Mouse (Mus musculus): ENCODE data around the gene Kif1a. TPM values are rescaled to one million over a fixed set of nuclear protein-coding genes. Genes with fewer than 3 reads are reported as not detected.

The Kif1a gene
- 0.07 TPM in 1 of 2 replicates, not detected in the other for polyA plus RNA-seq (2012; ENCODE audit: insufficient read depth, low replicate concordance)

GRCm38 (mm10) chr1:93101571-93102061, at the start of gene Kif1a:
TSS of gene Kif1a (minus strand) at chr1:93101951.
- Histone ChIP-seq H3K4me1 (peaks cover 15% of the 10 kb centered on the region; the same call in 1 of the 2 replicates), H3K4me3 (replicated peaks) (peak within 1 kb of the TSS; percentile 53), H3K9me3 (peaks cover 7% of the 10 kb centered on the region; the same call in 1 of the 2 replicates), H3K36me3 (replicated peaks; ENCODE audit: low read length) (no peaks in the 10 kb centered on the region), H3K27me3 (replicated peaks) (peaks cover 72% of the 10 kb centered on the region)
- TF ChIP-seq FLI1 (IDR thresholded peaks at IDR 0.05; ENCODE audit: low read length), result no peak

DNA sequence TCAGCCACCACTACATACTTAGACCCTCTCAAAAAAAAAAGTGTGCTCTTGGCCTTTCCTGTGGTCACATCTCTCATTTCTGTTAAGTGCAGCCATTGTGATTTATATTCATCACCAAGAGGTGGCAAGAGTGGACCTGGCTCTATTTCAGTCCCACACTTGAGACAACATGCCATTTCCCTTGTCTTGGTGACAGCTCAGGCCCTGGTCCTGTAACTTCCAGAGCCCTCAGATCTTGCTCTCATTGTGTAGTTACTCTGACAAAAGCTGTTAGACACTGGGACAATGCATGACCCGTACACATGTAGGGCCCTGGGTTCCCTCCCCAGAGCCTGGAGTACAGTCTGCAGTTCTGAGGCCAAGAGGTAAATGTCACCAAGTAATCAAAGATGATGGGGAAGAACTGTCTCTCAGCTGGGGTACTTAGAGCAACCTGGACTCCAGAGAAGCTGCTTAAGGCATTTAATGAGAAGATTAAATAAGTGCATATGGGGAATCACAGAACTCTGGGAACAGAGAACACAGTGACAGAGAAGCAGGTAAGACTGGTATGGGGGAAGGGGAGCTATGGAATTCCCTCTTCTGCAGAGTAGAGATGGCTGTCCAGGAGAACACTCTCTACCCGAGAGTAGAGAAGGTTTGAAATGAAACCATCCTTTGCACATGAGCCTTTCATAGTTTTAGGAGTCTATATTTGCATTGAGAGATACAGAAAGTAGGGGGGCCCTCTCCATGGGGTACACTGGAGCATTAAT, 49.3 kb upstream of the Kif1a start:
- Histone ChIP-seq H3K9me3 (no peaks in the 10 kb centered on the region), H3K4me1 (peaks cover 4% of the 10 kb centered on the region; the same call in 1 of the 2 replicates), H3K4me3 (replicated peaks) (no peak overlapping the region), H3K36me3 (replicated peaks; ENCODE audit: low read length) (no peaks in the 10 kb centered on the region), H3K27me3 (replicated peaks) (peaks cover 39% of the 10 kb centered on the region)
- no peak for TF ChIP-seq FLI1 (IDR thresholded peaks at IDR 0.05; ENCODE audit: low read length)
- TF ChIP-seq GATA1 (IDR thresholded peaks at IDR 0.05; ENCODE audit: borderline replicate concordance, low read length), result no peak

DNA sequence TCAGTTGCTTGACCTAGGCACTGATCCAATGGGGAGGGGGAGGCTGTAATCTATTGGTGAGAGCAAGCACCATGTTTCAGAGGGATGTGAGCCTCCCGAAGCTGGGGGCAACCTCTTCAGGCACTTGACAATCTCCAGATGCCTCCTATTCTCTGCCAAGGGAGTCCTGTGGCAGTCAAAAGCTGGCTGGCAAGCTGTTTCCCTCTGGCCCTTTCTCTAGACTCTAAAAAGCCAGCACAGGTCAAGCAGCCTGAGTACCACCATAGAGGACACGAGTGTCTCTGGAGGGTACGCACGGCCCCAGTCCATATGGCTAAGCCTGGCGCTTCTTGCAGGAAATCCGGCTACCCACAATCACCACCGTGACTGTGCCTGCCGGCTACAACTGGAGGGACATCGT, 42.4 kb upstream of the Kif1a start:
- no peaks in the 10 kb centered on the region for H3K4me1 ChIP-seq
- H3K27me3 ChIP-seq (replicated peaks), result peaks cover 44% of the 10 kb centered on the region
- no peaks in the 10 kb centered on the region for H3K9me3 ChIP-seq
- H3K36me3 ChIP-seq (replicated peaks; ENCODE audit: low read length), result no peaks in the 10 kb centered on the region
- H3K4me3 ChIP-seq (replicated peaks), result no peak overlapping the region
- no peak for TF ChIP-seq FLI1 (IDR thresholded peaks at IDR 0.05; ENCODE audit: low read length)
- no peak for TF ChIP-seq GATA1 (IDR thresholded peaks at IDR 0.05; ENCODE audit: borderline replicate concordance, low read length)

- H3K4me3 ChIP-seq (replicated peaks), result no peak overlapping the region
- H3K27me3 ChIP-seq (replicated peaks), result peaks cover 53% of the 10 kb centered on the region
- H3K4me1 ChIP-seq, result no peaks in the 10 kb centered on the region
- H3K9me3 ChIP-seq, result no peaks in the 10 kb centered on the region
- H3K36me3 ChIP-seq (replicated peaks; ENCODE audit: low read length), result no peaks in the 10 kb centered on the region
- no peak for TF ChIP-seq FLI1 (IDR thresholded peaks at IDR 0.05; ENCODE audit: low read length)
- TF ChIP-seq GATA1 (IDR thresholded peaks at IDR 0.05; ENCODE audit: borderline replicate concordance, low read length), result no peak
Observed at GRCm38 (mm10) chr1:93142871-93143270, 41.1 kb upstream of the Kif1a start.

- no peaks in the 10 kb centered on the region for H3K36me3 ChIP-seq (replicated peaks; ENCODE audit: low read length)
- TF ChIP-seq GATA1 (IDR thresholded peaks at IDR 0.05; ENCODE audit: borderline replicate concordance, low read length) (no peak), FLI1 (IDR thresholded peaks at IDR 0.05; ENCODE audit: low read length) (no peak)
- no peaks in the 10 kb centered on the region for H3K9me3 ChIP-seq
- H3K27me3 ChIP-seq (replicated peaks), result peaks cover 60% of the 10 kb centered on the region
- H3K4me1 ChIP-seq, result no peaks in the 10 kb centered on the region
- no peak overlapping the region for H3K4me3 ChIP-seq (replicated peaks)
Observed at GRCm38 (mm10) chr1:93139713-93140112, 38.0 kb upstream of the Kif1a start.

DNA sequence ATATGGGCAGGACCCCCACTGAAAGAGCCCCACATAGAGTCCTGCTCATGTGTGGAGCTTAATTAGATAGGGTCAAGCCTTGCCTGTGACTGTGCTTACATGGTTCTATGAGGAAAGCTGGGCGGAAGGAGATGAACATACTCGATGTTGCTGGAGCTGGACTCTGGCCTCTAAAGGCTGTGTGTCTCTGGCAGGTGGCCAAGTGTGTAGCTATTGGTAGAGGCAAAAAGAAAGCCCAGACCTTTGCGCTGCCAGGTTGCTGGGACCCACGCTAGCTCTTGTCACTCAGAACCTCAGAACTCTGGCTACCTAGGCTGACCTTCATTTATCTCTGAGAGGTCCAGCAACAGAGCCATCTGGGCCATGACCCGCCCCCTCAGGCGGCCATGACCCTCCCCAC, 36.8 kb upstream of the Kif1a start:
- TF ChIP-seq GATA1 (IDR thresholded peaks at IDR 0.05; ENCODE audit: borderline replicate concordance, low read length) (no peak), FLI1 (IDR thresholded peaks at IDR 0.05; ENCODE audit: low read length) (no peak)
- Histone ChIP-seq H3K4me1 (no peaks in the 10 kb centered on the region), H3K4me3 (replicated peaks) (no peak overlapping the region), H3K9me3 (no peaks in the 10 kb centered on the region), H3K36me3 (replicated peaks; ENCODE audit: low read length) (no peaks in the 10 kb centered on the region), H3K27me3 (replicated peaks) (peaks cover 50% of the 10 kb centered on the region)

- Histone ChIP-seq H3K27me3 (replicated peaks) (peaks cover 57% of the 10 kb centered on the region), H3K36me3 (replicated peaks; ENCODE audit: low read length) (no peaks in the 10 kb centered on the region), H3K4me3 (replicated peaks) (no peak within 1 kb of the TSS), H3K4me1 (no peaks in the 10 kb centered on the region), H3K9me3 (no peaks in the 10 kb centered on the region)
- TF ChIP-seq FLI1 (IDR thresholded peaks at IDR 0.05; ENCODE audit: low read length) (no peak), GATA1 (IDR thresholded peaks at IDR 0.05; ENCODE audit: borderline replicate concordance, low read length) (no peak)
Observed at GRCm38 (mm10) chr1:93135036-93135526, 33.3 kb upstream of the Kif1a start, which contains the start of gene Agxt. TSS of gene Agxt (plus strand) at chr1:93135240.

GRCm38 (mm10) chr1:93132676-93133075, 30.9 kb upstream of the Kif1a start:
- no peaks in the 10 kb centered on the region for H3K9me3 ChIP-seq
- no peak overlapping the region for H3K4me3 ChIP-seq (replicated peaks)
- TF ChIP-seq FLI1 (IDR thresholded peaks at IDR 0.05; ENCODE audit: low read length), result no peak
- no peak for TF ChIP-seq GATA1 (IDR thresholded peaks at IDR 0.05; ENCODE audit: borderline replicate concordance, low read length)

GRCm38 (mm10) chr1:93130242-93130983, 28.7 kb upstream of the Kif1a start:
- no peaks in the 10 kb centered on the region for H3K4me1 ChIP-seq
- TF ChIP-seq GATA1 (IDR thresholded peaks at IDR 0.05; ENCODE audit: borderline replicate concordance, low read length) (no peak), FLI1 (IDR thresholded peaks at IDR 0.05; ENCODE audit: low read length) (no peak)
- H3K36me3 ChIP-seq (replicated peaks; ENCODE audit: low read length), result no peaks in the 10 kb centered on the region
- no peak overlapping the region for H3K4me3 ChIP-seq (replicated peaks)
- H3K9me3 ChIP-seq, result peaks cover 4% of the 10 kb centered on the region; the same call in 1 of the 2 replicates
- peaks cover 45% of the 10 kb centered on the region for H3K27me3 ChIP-seq (replicated peaks)

More at GRCm38 (mm10) chr1:93132676-93133075, 30.9 kb upstream of the Kif1a start:
- Histone ChIP-seq H3K27me3 (replicated peaks) (peaks cover 50% of the 10 kb centered on the region), H3K4me1 (no peaks in the 10 kb centered on the region), H3K36me3 (replicated peaks; ENCODE audit: low read length) (no peaks in the 10 kb centered on the region)

All from megakaryocyte, embryonic 14.5 days (primary cell).